Mouse (Mus musculus) lung, embryonic 15.5 days (tissue): ENCODE results near the gene Gtf2a1. TPM values are rescaled to one million over a fixed set of nuclear protein-coding genes. Genes with fewer than 3 reads are reported as not detected.

Experiments
- ATAC-seq: fragments of 200-750 bp; cut with Nextera tagmentation; 2 replicates; pipeline ENCODE4 v1.8.0; 2017; ENCODE audit warnings: moderate number of reproducible peaks, borderline replicate concordance; ENCODE audit not compliant: low FRiP score, low TSS enrichment; ENCODE audit errors: extremely low read depth
- H3K27ac ChIP-seq: fragments of 300-500 bp; sonication (generic); 2 replicates; pipeline ENCODE4 v1.5.1; 2015; ENCODE audit warnings: moderate library complexity, mild to moderate bottlenecking, inconsistent platforms
- H3K27me3 ChIP-seq: fragments of 300-500 bp; sonication (generic); 2 replicates; pipeline ENCODE4 v1.6.1; 2015; ENCODE audit warnings: inconsistent platforms
- H3K36me3 ChIP-seq: fragments of 300-500 bp; sonication (generic); 2 replicates; pipeline ENCODE4 v1.6.1; 2015; ENCODE audit warnings: inconsistent platforms
- H3K4me1 ChIP-seq: fragments of 300-500 bp; sonication (generic); 2 replicates; pipeline ENCODE4 v1.6.1; 2015; ENCODE audit warnings: inconsistent platforms
- H3K4me2 ChIP-seq: fragments of 300-500 bp; sonication (generic); 2 replicates; pipeline ENCODE4 v1.6.1; 2015; ENCODE audit warnings: inconsistent platforms, mild to moderate bottlenecking, moderate library complexity
- H3K4me3 ChIP-seq: fragments of 300-500 bp; sonication (generic); 2 replicates; pipeline ENCODE4 v1.5.1; 2015; ENCODE audit warnings: mild to moderate bottlenecking, inconsistent platforms
- H3K9ac ChIP-seq: fragments of 300-500 bp; sonication (generic); 2 replicates; pipeline ENCODE4 v1.6.1; 2015; ENCODE audit warnings: inconsistent platforms
- H3K9me3 ChIP-seq: fragments of 300-500 bp; sonication (generic); 2 replicates; pipeline ENCODE4 v1.6.1; 2016; ENCODE audit warnings: inconsistent platforms
- WGBS: fragments of 180-500 bp; shearing (Covaris S2); methylation state at CpG from one replicate; pipeline ENCODE4 v1.1.7; 2015; 5-methylcytosine and 5-hydroxymethylcytosine counted together
- polyA plus RNA-seq: library from polyadenylated mRNA; unstranded; fragments of >200 nt; fragmentation: Nextera tagmentation; extraction: Ambion mirVana; gene quantifications from 2 replicates; pipeline ENCODE4 v1.2.1, GENCODE M21; 2015

Gtf2a1 gene
- 42.9 and 46.3 TPM in 2 replicates for polyA plus RNA-seq

DNA sequence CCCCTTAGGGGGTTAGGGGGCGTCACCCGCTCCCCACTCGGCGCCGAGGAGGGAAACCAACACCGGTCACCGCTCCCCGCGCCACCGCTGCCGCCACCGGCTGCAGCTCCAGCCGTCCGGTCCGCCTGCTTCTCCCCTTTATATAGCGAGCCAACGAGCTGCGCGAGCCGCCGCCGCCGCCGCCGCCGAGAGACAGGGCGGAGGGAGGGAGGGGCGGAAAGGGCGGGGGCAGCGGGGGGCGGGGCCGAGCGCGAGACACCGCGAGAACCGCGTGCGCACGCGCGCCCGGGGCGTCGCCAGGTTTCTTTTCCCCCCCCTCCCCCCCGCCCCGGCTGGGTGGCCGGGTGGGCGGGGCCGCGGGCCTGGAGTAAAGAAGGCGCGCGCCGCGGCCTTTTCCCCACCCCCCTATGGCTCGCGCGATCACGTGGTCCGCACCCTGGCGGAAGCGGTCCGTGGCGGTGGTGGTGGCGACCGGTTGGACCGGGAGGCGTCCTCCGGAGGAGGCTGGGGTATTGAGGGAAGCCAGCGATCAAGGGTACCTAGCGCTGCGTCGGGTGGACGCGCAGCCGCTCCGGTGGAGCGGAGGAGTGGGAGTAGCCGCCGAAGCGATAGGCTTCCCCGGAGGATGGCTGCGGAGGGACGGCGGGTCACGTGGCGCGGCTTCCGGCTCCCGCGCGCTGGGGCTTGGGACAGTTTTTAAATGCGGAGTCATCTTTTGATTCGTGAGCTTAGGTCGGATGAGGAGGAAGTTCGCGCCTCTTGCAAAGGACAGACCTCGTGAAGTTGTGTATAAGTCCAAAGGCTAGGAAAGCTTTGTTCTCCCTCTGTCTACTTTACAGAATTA lies at the start of gene Gtf2a1:
Gtf2a1 (minus strand) TSS at position 641 of the 844 bp plus-strand sequence.
- Histone ChIP-seq H3K9me3 (no peaks in the 10 kb centered on the region), H3K27ac (peak within 1 kb of the TSS; percentile 100), H3K4me3 (peak within 1 kb of the TSS; percentile 93), H3K36me3 (peaks cover 6% of the 10 kb centered on the region; the same call in 1 of the 2 replicates), H3K9ac (peak within 1 kb of the TSS; percentile 100), H3K4me1 (peaks cover 17% of the 10 kb centered on the region), H3K27me3 (no peaks in the 10 kb centered on the region), H3K4me2 (peak within 1 kb of the TSS; percentile 65)
- under 1% methylated on average over 69 of the region's 99 CpGs for WGBS
- ATAC-seq = peak; percentile 90

DNA sequence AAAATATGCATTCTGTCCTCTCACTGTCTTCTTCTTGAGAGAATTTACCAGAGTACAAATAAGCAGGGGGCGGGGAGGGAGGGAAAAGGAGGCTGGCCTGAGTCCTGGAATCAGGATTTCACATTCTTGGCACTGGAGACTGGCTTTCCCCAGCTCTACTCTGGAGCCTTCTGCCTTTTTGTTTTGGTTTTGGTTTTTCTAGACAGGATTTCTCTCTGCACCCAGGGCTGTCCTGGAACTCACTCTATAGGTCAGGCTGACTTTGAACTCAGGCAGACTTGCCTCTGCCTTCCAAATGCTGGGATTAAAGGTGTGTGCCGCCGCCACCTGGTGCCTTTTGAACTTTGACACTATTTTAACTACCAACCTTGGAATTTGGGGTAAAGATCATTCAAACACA lies 48.1 kb upstream of the Gtf2a1 start:
- Histone ChIP-seq H3K4me2 (no peak overlapping the region), H3K27me3 (no peaks in the 10 kb centered on the region), H3K27ac (peak overlapping the region; percentile 44; the same call in 1 of the 2 replicates), H3K4me1 (peaks cover 9% of the 10 kb centered on the region; the same call in 1 of the 2 replicates), H3K36me3 (no peaks in the 10 kb centered on the region), H3K9me3 (no peaks in the 10 kb centered on the region), H3K4me3 (no peak overlapping the region), H3K9ac (no peak overlapping the region)
- ATAC-seq = peak; percentile 65; the same call in 1 of the 2 replicates
- 64% methylated on average over 3 of the region's 3 CpGs for WGBS

DNA sequence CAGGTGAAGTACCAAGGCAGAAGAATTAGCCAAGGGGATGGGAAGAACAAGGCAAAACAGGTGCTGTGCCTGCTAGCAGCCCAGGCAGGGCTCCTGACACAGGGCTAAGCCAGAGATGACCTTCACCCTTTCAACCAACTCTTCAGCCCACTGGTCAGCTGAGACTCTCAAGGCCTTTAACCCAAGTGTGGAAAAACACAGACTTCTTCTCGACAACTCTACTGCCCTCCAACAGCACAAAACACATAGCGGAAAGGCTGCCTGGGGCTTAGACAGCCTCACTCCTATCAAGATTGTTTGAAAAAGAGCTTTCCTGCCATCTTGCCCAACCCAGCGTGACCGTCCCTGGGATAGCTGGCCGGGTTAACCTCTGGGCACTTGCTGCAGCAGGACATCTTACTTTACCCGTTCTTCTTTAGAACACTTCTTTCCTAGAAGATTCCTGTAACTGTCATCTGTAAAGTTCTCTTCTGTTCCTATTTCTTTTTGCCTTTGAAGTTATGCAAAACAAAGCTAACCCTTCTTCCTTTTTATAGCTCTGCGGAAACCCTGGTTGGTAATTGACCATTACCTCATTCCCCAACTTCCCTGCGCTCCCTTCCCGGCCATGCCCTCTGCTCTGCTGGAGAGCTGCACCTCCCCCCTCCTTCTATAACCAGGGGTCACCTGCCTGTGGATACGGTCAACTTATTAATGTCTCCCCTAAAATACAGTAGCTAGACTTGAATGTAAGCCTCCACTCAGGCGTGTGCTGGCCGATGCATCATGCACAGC lies 47.0 kb upstream of the Gtf2a1 start:
- Histone ChIP-seq H3K4me1 (peaks cover 9% of the 10 kb centered on the region; the same call in 1 of the 2 replicates), H3K4me2 (no peak overlapping the region), H3K36me3 (no peaks in the 10 kb centered on the region), H3K9me3 (no peaks in the 10 kb centered on the region), H3K4me3 (no peak overlapping the region), H3K9ac (no peak overlapping the region), H3K27me3 (no peaks in the 10 kb centered on the region), H3K27ac (no peak overlapping the region)
- ATAC-seq = no peak
- 79% methylated on average over 12 of the region's 12 CpGs for WGBS

DNA sequence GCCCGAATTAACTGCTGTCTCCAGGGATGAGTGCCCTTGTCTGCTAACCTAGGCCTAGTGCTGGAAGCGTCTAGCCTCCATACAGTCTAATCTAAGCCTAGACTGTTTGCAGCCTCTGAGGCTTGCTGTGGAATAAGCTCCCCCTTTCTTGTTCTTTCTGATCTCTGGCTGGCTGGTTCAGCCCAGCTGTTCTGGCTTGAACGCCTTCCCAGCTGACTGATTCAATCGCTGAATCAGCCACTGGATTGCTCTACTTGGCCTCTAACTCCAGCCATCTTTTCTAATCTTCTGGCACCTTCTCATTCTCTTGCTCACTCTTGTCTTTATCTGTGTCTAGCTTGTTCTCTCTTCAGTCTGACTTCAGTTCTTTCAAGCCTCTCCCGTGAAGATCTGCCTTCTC lies 36.2 kb upstream of the Gtf2a1 start:
- Histone ChIP-seq H3K9ac (no peak overlapping the region), H3K27me3 (no peaks in the 10 kb centered on the region), H3K36me3 (no peaks in the 10 kb centered on the region), H3K4me3 (no peak overlapping the region), H3K4me2 (no peak overlapping the region), H3K27ac (no peak overlapping the region), H3K4me1 (no peaks in the 10 kb centered on the region), H3K9me3 (no peaks in the 10 kb centered on the region)
- WGBS = 77% methylated on average over 5 of the region's 5 CpGs
- ATAC-seq = no peak

DNA sequence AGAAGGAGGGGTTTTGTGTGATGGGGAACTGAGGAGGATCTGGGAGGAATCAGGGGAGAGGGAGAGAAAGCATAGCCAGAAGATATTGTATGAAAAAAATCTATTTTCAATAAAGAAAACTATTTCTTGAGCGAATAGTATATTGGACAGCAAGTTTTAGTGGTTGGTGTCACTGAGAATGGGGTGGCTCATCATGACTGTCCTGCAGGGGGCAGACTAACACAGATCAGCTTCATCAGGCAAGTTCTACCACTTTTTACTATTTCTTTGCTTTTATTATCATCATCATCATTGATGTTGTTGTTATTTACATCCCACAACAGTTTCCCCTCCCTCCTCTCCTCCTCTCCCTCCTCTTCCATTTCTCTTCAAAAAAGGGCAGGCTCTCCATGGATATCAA lies 34.7 kb upstream of the Gtf2a1 start:
- ATAC-seq = no peak
- Histone ChIP-seq H3K27me3 (no peaks in the 10 kb centered on the region), H3K4me2 (no peak overlapping the region), H3K4me1 (no peaks in the 10 kb centered on the region), H3K36me3 (no peaks in the 10 kb centered on the region), H3K9me3 (no peaks in the 10 kb centered on the region), H3K27ac (no peak overlapping the region), H3K9ac (no peak overlapping the region), H3K4me3 (no peak overlapping the region)
- WGBS = 75% methylated on average over 1 of the region's 1 CpGs

DNA sequence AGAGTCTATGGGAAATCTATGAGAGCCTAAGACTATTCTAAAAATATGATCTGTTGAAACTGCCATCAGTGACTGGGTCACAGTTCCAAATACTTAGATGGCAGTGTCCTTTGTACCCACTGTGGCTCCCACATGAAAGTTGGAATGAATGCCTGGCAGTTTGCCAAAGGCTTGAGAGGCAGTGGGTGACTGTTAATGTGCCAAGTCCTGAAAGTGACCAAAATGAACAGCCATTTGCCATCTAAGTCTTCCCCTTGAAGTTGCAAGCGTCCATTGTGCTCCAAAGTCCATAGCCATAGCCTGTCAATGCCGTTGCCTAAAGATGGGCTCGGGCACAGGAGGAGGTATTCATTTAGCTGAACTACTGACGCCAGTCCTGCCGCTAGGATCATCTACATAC lies 19.1 kb upstream of the Gtf2a1 start:
- H3K27me3 ChIP-seq = no peaks in the 10 kb centered on the region
- 79% methylated on average over 5 of the region's 5 CpGs for WGBS
- H3K36me3 ChIP-seq = no peaks in the 10 kb centered on the region
- peaks cover 4% of the 10 kb centered on the region; the same call in 1 of the 2 replicates for H3K4me1 ChIP-seq
- H3K9me3 ChIP-seq = no peaks in the 10 kb centered on the region
- no peak overlapping the region for H3K4me3 ChIP-seq
- no peak overlapping the region for H3K27ac ChIP-seq
- no peak overlapping the region for H3K9ac ChIP-seq
- no peak for ATAC-seq
- no peak overlapping the region for H3K4me2 ChIP-seq

DNA sequence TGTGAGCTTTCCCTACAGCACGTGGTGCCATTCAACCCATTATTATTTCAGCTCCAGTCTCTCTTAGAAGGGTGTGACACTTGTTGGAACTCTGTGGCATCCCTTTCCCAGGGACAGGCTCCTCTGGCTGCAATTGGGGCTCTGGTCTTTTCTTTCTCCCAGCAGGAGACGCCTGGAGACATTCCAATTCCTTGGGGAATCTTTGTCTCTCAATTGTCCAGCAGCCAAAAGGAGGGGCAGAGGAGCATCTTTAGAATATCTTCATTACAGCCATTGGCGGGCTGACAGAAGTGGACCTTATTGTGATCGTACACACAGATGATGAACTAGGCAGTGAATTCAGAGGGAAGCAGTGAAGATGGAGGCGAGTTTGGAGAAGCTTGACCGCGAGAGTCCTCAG lies 17.4 kb upstream of the Gtf2a1 start:
- H3K27ac ChIP-seq = no peak overlapping the region
- no peaks in the 10 kb centered on the region for H3K27me3 ChIP-seq
- no peak overlapping the region for H3K4me2 ChIP-seq
- H3K4me1 ChIP-seq = peaks cover 6% of the 10 kb centered on the region; the same call in 1 of the 2 replicates
- no peak overlapping the region for H3K4me3 ChIP-seq
- no peak for ATAC-seq
- H3K9me3 ChIP-seq = no peaks in the 10 kb centered on the region
- H3K36me3 ChIP-seq = no peaks in the 10 kb centered on the region
- H3K9ac ChIP-seq = no peak overlapping the region
- 65% methylated on average over 7 of the region's 7 CpGs for WGBS

DNA sequence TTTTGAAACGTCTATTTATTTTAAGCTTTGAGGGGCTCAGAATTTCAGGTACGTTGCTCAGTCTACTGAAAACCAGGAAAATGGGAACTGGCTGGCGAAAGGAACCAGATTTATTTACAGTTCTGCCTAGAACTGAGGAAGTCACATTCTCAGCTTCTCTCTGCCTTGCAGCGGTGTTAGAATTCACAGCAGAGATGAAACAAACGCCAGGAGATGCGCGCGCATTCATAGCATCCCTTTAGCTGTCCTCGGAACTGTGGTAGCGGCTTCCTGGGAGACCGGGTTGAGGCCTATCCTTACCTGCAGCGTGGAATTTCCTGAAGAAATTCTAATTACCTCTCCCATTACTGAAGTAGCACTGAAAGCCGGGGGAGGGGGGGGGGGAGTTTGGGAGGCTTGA lies 16.4 kb upstream of the Gtf2a1 start:
- ATAC-seq = no peak
- Histone ChIP-seq H3K27me3 (no peaks in the 10 kb centered on the region), H3K4me2 (no peak overlapping the region), H3K4me1 (peaks cover 6% of the 10 kb centered on the region; the same call in 1 of the 2 replicates), H3K9ac (no peak overlapping the region), H3K36me3 (no peaks in the 10 kb centered on the region), H3K9me3 (no peaks in the 10 kb centered on the region), H3K27ac (no peak overlapping the region), H3K4me3 (no peak overlapping the region)
- 86% methylated on average over 13 of the region's 13 CpGs for WGBS

DNA sequence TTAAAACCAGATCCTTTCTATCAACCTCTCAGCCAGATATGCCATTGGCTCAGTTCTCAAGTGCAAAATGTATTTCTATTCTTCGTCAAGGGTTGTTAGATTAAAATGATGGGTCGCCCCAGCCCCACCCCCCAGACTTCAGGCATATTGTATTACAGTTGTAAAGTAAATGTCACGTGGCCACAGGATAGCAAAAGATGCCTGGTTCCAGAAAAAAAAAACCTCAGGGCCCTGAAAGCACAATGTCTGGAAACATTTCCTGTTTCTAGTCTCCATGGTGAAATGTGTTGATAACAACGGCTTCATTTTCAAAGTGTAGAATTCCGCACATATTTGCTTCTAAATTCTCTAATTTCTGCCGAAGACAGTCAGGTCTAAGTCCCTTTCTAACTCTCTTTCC lies 14.3 kb upstream of the Gtf2a1 start:
- Histone ChIP-seq H3K4me2 (0 out of 2 replicates have a peak overlapping the region, but pooled peaks have one; percentile 10), H3K27me3 (no peaks in the 10 kb centered on the region), H3K4me3 (no peak overlapping the region), H3K27ac (no peak overlapping the region), H3K9ac (no peak overlapping the region), H3K9me3 (no peaks in the 10 kb centered on the region), H3K36me3 (no peaks in the 10 kb centered on the region), H3K4me1 (peaks cover 6% of the 10 kb centered on the region; the same call in 1 of the 2 replicates)
- no peak for ATAC-seq
- 17% methylated on average over 6 of the region's 6 CpGs for WGBS

DNA sequence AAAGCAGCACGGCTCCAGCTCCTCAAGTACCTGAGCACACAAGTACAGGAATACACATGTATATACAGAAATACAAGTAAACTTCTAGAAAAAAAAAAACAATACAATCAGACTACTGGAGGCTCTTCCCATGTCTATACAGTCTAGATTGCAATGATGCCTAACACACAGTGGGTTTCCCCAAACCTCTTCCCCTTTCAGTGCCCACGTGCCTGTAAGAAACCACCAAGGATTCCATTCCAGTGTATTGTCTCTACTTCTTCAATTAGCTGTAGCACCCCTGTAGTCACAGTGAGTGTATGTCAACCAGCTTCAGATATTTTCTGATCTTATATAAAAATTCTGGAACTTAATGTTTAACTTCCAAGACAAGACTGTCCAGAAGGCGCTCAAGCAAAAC lies 1.8 kb upstream of the Gtf2a1 start:
- H3K4me1 ChIP-seq = peaks cover 14% of the 10 kb centered on the region
- H3K4me2 ChIP-seq = no peak overlapping the region
- no peak overlapping the region for H3K9ac ChIP-seq
- H3K27ac ChIP-seq = no peak overlapping the region
- no peaks in the 10 kb centered on the region for H3K36me3 ChIP-seq
- no peaks in the 10 kb centered on the region for H3K27me3 ChIP-seq
- WGBS = 93% methylated on average over 3 of the region's 3 CpGs
- ATAC-seq = no peak
- no peak overlapping the region for H3K4me3 ChIP-seq
- no peaks in the 10 kb centered on the region for H3K9me3 ChIP-seq

DNA sequence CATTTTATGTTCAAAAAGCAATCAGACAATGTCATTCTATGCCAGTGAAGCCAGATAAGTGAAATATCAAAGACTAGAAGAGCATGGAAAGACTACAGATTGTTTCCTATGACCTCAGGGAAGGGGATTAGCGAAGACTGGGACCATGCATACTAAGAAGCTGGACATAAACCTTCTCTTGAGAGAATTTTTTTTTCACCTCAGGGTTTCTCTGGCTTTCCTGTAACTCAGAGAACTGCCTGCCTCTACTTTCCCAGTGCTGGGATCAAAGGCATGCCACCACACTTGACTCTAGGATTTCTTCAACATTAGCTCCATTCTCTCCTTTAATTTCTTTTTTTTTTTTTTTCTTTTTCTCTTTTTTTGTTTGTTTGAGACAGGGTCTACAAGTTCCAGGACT lies 904 bp upstream of the Gtf2a1 start:
- peak overlapping the region; percentile 65 for H3K4me2 ChIP-seq
- H3K4me1 ChIP-seq = peaks cover 17% of the 10 kb centered on the region
- H3K36me3 ChIP-seq = no peaks in the 10 kb centered on the region
- 85% methylated on average over 1 of the region's 1 CpGs for WGBS
- H3K27ac ChIP-seq = peak overlapping the region; percentile 100
- H3K9ac ChIP-seq = peak overlapping the region; percentile 58; the same call in 1 of the 2 replicates
- H3K4me3 ChIP-seq = 0 out of 2 replicates have a peak overlapping the region, but pooled peaks have one; percentile 93
- ATAC-seq = no peak
- no peaks in the 10 kb centered on the region for H3K27me3 ChIP-seq
- no peaks in the 10 kb centered on the region for H3K9me3 ChIP-seq

DNA sequence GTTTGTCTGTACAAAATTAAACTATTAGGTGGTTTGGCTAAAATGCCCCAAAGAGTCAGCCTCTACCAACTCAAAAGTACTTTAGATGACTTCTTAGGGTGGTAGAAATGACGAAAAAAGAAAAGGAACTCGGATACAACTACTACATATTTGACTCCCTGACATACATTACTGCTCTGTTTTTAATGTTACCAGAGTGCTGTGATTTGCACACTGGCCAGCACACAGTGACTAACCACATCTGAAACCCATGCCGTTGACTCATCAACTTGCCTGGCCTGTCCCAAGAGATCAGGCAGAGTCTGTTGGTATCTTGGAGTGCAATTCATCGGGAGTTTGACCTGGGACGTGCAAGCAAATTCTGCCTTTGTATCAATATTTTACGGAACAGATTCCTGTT lies 429 bp upstream of the Gtf2a1 start:
- WGBS = 28% methylated on average over 6 of the region's 6 CpGs
- ATAC-seq = no peak

More for the DNA sequence above, 429 bp upstream of the Gtf2a1 start:
- no peaks in the 10 kb centered on the region for H3K9me3 ChIP-seq
- peak overlapping the region; percentile 58 for H3K9ac ChIP-seq
- H3K4me3 ChIP-seq = peak overlapping the region; percentile 93
- H3K4me1 ChIP-seq = peaks cover 17% of the 10 kb centered on the region
- peak overlapping the region; percentile 65 for H3K4me2 ChIP-seq
- peak overlapping the region; percentile 100 for H3K27ac ChIP-seq
- 0 out of 2 replicates have a peak, but pooled peaks cover 3% of the 10 kb centered on the region for H3K36me3 ChIP-seq
- H3K27me3 ChIP-seq = no peaks in the 10 kb centered on the region
